Mouse (Mus musculus) forebrain, embryonic 11.5 days (tissue): ENCODE measurements around the gene Gcnt1. TPM values are rescaled to one million over a fixed set of nuclear protein-coding genes. Genes with fewer than 3 reads are reported as not detected.
A peak's percentile ranks its signal among the peaks of the same experiment; 100 is the strongest.

ENCODE experiments used
- ATAC-seq: fragments of 200-750 bp; cut with Nextera tagmentation; replicated peaks from 2 replicates; pipeline ENCODE4 v1.8.0; 2017; ENCODE audit warnings: moderate TSS enrichment; ENCODE audit not compliant: low FRiP score
- DNase-seq: peaks from one replicate; pipeline ENCODE4 v3.0.0-alpha.2; 2017; ENCODE audit warnings: low spot score
- H3K27ac ChIP-seq: fragments of 300-500 bp; sonication (generic); 2 replicates; pipeline ENCODE4 v1.5.1; 2014; ENCODE audit warnings: low read depth, low read length
- H3K27me3 ChIP-seq: fragments of 300-500 bp; sonication (generic); 2 replicates; pipeline ENCODE4 v1.6.1; 2014; ENCODE audit warnings: mild to moderate bottlenecking, low read length, mixed read lengths; ENCODE audit not compliant: control insufficient read depth, insufficient read depth
- H3K36me3 ChIP-seq: fragments of 300-500 bp; sonication (generic); 2 replicates; pipeline ENCODE4 v1.6.1; 2014; ENCODE audit warnings: mild to moderate bottlenecking, low read length, moderate library complexity, mixed read lengths; ENCODE audit not compliant: control insufficient read depth, insufficient read depth
- H3K4me1 ChIP-seq: fragments of 300-500 bp; sonication (generic); replicated peaks from 2 replicates; pipeline ENCODE4 v1.6.1; 2014; ENCODE audit warnings: low read length, mixed read lengths; ENCODE audit not compliant: control insufficient read depth, insufficient read depth
- H3K4me2 ChIP-seq: fragments of 300-500 bp; sonication (generic); 2 replicates; pipeline ENCODE4 v1.6.1; 2014; ENCODE audit warnings: low read depth, mild to moderate bottlenecking, low read length, moderate library complexity, mixed read lengths; ENCODE audit not compliant: severe bottlenecking
- H3K4me3 ChIP-seq: fragments of 300-500 bp; sonication (generic); 2 replicates; pipeline ENCODE4 v1.5.1; 2014; ENCODE audit warnings: low read depth, low read length
- H3K9ac ChIP-seq: fragments of 300-500 bp; sonication (generic); 2 replicates; pipeline ENCODE4 v1.6.1; 2014; ENCODE audit warnings: low read length
- H3K9me3 ChIP-seq: fragments of 300-500 bp; sonication (generic); 2 replicates; pipeline ENCODE4 v1.6.1; 2016; ENCODE audit warnings: low read length, mixed read lengths; ENCODE audit not compliant: control insufficient read depth
- WGBS: fragments of 180-500 bp; shearing (Covaris S2); extraction: QIAGEN DNeasy Blood & Tissue Kit; methylation state at CpG from one replicate; pipeline ENCODE4 v1.1.7; 2014; 5-methylcytosine and 5-hydroxymethylcytosine counted together
- polyA plus RNA-seq: library from polyadenylated mRNA; unstranded; fragments of >200 nt; fragmentation: Nextera tagmentation; extraction: Ambion mirVana; gene quantifications from 2 replicates; pipeline ENCODE4 v1.2.1, GENCODE M21; 2014

Gene Gcnt1
- polyA plus RNA-seq, 1 experiment from 2014 or later: 3.4 TPM

DNA sequence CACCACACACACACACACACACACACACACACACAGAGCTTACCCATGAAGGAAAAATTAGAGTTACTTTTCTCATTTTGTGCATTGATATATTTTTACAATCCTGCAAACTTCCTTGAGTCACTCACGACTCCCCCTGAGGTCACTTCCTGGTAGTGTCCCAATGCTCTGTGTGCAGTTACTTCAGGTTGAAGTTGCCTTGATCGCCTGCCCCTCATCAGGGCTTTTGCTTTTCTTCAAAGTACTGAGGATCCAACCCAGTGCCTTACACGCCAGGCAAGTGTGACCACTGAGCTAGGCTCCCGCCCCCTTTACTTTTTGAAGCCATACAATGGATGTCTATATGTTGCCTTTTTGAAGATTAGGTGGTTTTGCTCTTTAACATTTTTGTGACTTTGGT lies 27.3 kb upstream of the Gcnt1 start:
- H3K4me1 ChIP-seq: no peaks in the 10 kb centered on the region
- H3K4me3 ChIP-seq: no peak overlapping the region
- H3K4me2 ChIP-seq: no peak overlapping the region
- DNase-seq (no peak), ATAC-seq (no peak)
- no peaks in the 10 kb centered on the region for H3K27me3 ChIP-seq
- WGBS: 86% methylated on average over 4 of the region's 4 CpGs
- H3K36me3 ChIP-seq: 0 out of 2 replicates have a peak, but pooled peaks cover 3% of the 10 kb centered on the region
- H3K9ac ChIP-seq: no peak overlapping the region
- H3K27ac ChIP-seq: no peak overlapping the region
- no peaks in the 10 kb centered on the region for H3K9me3 ChIP-seq

DNA sequence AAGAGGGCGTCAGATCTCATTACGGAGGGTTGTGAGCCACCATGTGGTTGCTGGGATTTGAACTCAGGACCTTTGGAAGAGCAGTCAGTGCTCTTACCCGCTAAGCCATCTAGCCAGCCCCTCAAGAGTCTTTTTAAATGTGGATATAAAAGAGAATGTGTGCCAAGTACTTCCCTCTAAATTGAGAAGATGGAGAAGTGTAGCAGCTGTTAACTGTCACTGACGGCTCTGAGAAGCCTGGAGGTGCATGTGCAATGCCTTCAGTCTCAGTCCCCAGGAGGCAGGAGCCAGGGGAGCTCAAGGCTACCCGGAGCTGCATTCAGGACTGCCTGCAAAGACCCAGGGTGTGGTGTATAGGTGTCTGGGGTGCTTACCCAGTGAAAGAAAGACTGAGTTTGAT lies 25.3 kb upstream of the Gcnt1 start:
- no peak for ATAC-seq
- 78% methylated on average over 5 of the region's 5 CpGs for whole genome bisulfite sequencing

GRCm38 (mm10) chr19:17396802-17397201 lies 24.2 kb upstream of the Gcnt1 start:
- no peak overlapping the region for H3K27ac ChIP-seq
- no peak overlapping the region for H3K9ac ChIP-seq
- H3K4me1 ChIP-seq: no peaks in the 10 kb centered on the region
- no peak for ATAC-seq
- H3K4me2 ChIP-seq: no peak overlapping the region
- peaks cover 9% of the 10 kb centered on the region; the same call in 1 of the 2 replicates for H3K27me3 ChIP-seq
- 0 out of 2 replicates have a peak, but pooled peaks cover 3% of the 10 kb centered on the region for H3K36me3 ChIP-seq
- WGBS: 93% methylated on average over 4 of the region's 4 CpGs
- no peak overlapping the region for H3K4me3 ChIP-seq
- no peak for DNase-seq
- H3K9me3 ChIP-seq: no peaks in the 10 kb centered on the region

More for the DNA sequence above, 25.3 kb upstream of the Gcnt1 start:
- H3K9me3 ChIP-seq: no peaks in the 10 kb centered on the region
- DNase-seq: no peak
- H3K36me3 ChIP-seq: 0 out of 2 replicates have a peak, but pooled peaks cover 3% of the 10 kb centered on the region
- H3K4me1 ChIP-seq: no peaks in the 10 kb centered on the region
- H3K27ac ChIP-seq: no peak overlapping the region
- no peak overlapping the region for H3K4me2 ChIP-seq
- H3K4me3 ChIP-seq: no peak overlapping the region
- peaks cover 4% of the 10 kb centered on the region; the same call in 1 of the 2 replicates for H3K27me3 ChIP-seq
- no peak overlapping the region for H3K9ac ChIP-seq

DNA sequence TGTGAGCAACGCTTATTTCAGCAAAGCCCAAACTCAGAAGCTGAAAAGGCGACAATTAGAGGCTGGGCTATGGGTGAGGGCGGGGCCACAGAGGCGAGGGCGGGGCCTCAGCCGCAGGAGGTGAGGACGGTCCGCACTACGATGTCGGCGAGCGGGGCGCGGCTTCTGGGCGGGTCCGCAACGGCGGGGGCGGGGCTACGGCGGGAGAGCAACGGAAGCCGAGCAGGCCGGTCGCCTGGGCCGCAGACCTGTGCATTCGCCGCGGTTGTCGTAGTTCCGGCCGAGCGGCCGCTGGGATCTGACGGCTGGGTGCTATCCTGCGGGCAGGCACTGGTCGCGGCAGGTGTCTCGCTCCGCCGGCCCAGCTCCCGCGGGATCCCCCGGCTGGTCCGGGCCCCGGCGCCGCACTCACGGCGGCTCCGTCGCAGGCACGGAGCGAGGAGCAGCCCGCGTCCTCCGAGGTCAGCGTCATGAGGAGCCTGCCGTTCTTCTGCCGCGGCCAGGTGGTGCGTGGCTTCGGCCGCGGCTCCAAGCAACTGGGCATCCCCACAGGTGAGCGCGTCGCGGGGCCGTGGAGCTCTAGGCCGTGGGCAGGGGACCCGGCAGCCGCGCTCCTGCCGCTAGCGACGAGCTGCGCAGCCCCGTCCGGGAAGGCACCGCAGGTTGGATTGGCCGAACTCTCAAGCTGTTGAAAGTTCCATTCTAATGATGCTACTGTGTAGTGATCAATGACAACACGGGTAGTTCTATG lies 21.4 kb upstream of the Gcnt1 start, which contains the start of gene Rfk:
Gene Rfk (plus strand): TSS at position 203 of the 751 bp plus-strand sequence.
- Histone ChIP-seq H3K27me3 (peaks cover 9% of the 10 kb centered on the region; the same call in 1 of the 2 replicates), H3K27ac (no peak within 1 kb of the TSS), H3K9ac (peak within 1 kb of the TSS; percentile 89), H3K4me2 (peak within 1 kb of the TSS; percentile 69), H3K36me3 (no peaks in the 10 kb centered on the region), H3K4me1 (no peaks in the 10 kb centered on the region), H3K9me3 (no peaks in the 10 kb centered on the region), H3K4me3 (peak within 1 kb of the TSS; percentile 84)
- under 1% methylated on average over 81 of the region's 83 CpGs for WGBS
- ATAC-seq (peak; percentile 99), DNase-seq (peak; percentile 97)

- peak overlapping the region; percentile 69; the same call in 1 of the 2 replicates for H3K4me2 ChIP-seq
These were observed 20.2 kb upstream of the Gcnt1 start for GRCm38 (mm10) chr19:17392866-17393265.

DNA sequence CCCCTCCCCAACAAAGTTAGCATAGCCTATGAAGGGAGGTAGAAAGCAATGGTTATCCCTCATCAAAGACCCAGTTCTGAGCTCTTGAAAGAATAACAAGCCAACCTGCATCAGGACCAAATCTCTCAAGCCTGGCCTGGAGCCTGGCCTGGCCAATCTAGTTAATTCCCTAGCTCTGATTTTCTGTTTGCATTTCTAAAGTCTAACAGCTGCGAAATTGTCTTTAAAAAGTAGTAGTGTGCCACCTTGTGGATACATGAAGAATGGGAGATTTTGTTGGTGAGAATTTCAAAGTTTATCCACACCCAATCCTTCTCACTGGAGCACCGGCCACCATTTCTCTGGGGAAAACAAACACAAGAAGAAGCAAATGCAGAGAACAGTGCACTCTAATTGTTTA lies 15.8 kb upstream of the Gcnt1 start:
- no peak overlapping the region for H3K9ac ChIP-seq
- ATAC-seq (peak; percentile 40; the same call in 1 of the 2 replicates), DNase-seq (no peak)
- H3K4me2 ChIP-seq: no peak overlapping the region
- no peaks in the 10 kb centered on the region for H3K9me3 ChIP-seq
- no peak overlapping the region for H3K27ac ChIP-seq
- H3K4me1 ChIP-seq: no peaks in the 10 kb centered on the region
- WGBS: 25% methylated on average over 2 of the region's 2 CpGs
- no peak overlapping the region for H3K4me3 ChIP-seq
- H3K36me3 ChIP-seq: no peaks in the 10 kb centered on the region
- peaks cover 9% of the 10 kb centered on the region; the same call in 1 of the 2 replicates for H3K27me3 ChIP-seq

More at GRCm38 (mm10) chr19:17392866-17393265, 20.2 kb upstream of the Gcnt1 start:
- H3K4me3 ChIP-seq: no peak overlapping the region
- no peak overlapping the region for H3K9ac ChIP-seq
- no peak overlapping the region for H3K27ac ChIP-seq
- DNase-seq (no peak), ATAC-seq (no peak)
- no peaks in the 10 kb centered on the region for H3K36me3 ChIP-seq
- WGBS: 6% methylated on average over 3 of the region's 3 CpGs
- H3K27me3 ChIP-seq: peaks cover 9% of the 10 kb centered on the region; the same call in 1 of the 2 replicates
- H3K9me3 ChIP-seq: no peaks in the 10 kb centered on the region
- H3K4me1 ChIP-seq: no peaks in the 10 kb centered on the region

DNA sequence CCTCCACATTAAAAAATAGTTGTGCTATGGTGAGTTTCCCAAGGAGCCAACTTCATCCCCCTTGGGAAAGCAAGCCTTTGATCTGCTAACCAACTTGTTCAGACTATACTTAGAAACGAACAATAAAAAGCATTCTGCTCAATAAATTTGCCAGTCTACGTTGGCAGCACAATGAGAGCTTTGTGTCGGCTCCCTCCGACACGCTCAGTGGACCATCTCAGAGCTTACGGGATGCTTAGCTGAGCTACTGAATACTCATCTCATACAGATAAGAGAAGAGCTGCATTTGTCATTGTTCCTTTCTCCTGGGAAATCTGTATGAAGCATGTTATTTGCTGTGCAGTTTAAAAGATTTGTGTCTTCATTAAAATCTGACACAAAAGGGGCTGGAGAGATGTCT lies 13.8 kb upstream of the Gcnt1 start:
- H3K9me3 ChIP-seq: no peaks in the 10 kb centered on the region
- no peak overlapping the region for H3K4me2 ChIP-seq
- DNase-seq: no peak
- no peak overlapping the region for H3K9ac ChIP-seq
- H3K27ac ChIP-seq: no peak overlapping the region
- no peaks in the 10 kb centered on the region for H3K36me3 ChIP-seq
- no peaks in the 10 kb centered on the region for H3K27me3 ChIP-seq
- 31% methylated on average over 6 of the region's 6 CpGs for WGBS
- no peaks in the 10 kb centered on the region for H3K4me1 ChIP-seq
- no peak overlapping the region for H3K4me3 ChIP-seq
- no peak for ATAC-seq

GRCm38 (mm10) chr19:17385426-17385825 lies 12.8 kb upstream of the Gcnt1 start:
- Histone ChIP-seq H3K9me3 (no peaks in the 10 kb centered on the region), H3K4me2 (no peak overlapping the region), H3K27me3 (no peaks in the 10 kb centered on the region), H3K4me1 (no peaks in the 10 kb centered on the region), H3K4me3 (no peak overlapping the region), H3K9ac (no peak overlapping the region), H3K27ac (no peak overlapping the region), H3K36me3 (no peaks in the 10 kb centered on the region)
- WGBS: 87% methylated on average over 1 of the region's 1 CpGs
- no peak for ATAC-seq
- no peak for DNase-seq
